Mouse (Mus musculus): ENCODE results near the gene Mapk13.
"Not testable (repeated sequence)": the region's sequence is repeated elsewhere in the genome, so short reads cannot be mapped to it uniquely, and the experiment has no call there.

The Mapk13 gene

DNA sequence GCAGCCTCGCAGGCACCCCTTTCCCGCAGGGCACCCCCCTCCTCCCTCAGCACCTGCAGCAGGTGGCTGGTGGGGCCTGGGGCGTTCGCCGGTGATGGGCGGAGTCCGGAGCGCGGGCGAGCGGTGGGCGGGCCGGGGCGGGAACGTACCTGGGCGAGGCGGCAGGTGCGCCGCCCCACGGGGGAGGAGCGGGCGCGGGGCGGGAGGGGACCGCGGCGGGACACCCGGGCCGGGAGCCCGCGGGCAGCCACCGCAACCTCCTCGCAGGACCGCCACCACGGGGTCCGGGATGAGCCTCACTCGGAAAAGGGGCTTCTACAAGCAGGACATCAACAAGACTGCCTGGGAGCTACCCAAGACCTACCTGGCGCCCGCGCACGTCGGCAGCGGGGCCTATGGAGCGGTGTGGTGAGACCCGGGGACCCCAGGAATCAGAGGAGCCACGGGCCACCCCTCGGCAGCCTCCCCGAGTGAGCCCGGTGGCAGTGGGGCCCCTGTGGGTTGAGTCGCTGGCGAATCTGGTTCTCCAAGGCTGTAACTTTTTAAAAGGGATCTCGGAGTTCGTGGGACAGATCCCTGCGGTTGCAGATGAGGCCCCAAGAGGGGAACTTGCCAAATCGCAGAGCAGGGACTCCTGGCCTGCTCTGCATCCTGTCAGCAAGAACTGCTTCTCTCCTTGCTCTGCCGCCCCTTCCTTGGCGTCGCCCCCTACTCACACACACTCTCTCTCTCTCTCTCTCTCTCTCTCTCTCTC is at the start of gene Mapk13:
Gene Mapk13 (plus strand): TSS at position 177 of the 754 bp plus-strand sequence.
- DNase-seq (ENCODE audit: low read depth) = peak; percentile 38

DNA sequence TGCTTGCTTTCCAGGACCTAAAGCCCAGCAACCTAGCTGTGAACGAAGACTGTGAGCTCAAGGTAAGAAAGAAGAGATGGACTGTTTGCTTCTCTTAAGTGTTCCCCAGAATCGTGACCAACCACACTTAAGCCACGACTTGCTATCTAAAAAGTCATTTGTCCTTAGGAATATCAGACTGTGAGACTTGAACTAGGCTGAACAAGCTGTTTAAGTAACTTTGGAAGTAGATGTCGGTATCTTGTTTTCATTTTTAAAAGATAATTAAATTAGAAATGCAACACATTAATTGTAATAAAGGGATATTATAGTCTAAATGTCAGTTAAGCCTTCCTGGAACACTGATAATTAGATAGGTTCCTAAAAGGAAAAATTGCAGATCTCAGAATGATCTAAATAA is 43.3 kb upstream of the Mapk13 start, which contains the start of gene AC170998.1:
Gene AC170998.1 (plus strand): TSS at position 301 of the 400 bp plus-strand sequence.
- DNase-seq (ENCODE audit: low read depth) = no peak

DNA sequence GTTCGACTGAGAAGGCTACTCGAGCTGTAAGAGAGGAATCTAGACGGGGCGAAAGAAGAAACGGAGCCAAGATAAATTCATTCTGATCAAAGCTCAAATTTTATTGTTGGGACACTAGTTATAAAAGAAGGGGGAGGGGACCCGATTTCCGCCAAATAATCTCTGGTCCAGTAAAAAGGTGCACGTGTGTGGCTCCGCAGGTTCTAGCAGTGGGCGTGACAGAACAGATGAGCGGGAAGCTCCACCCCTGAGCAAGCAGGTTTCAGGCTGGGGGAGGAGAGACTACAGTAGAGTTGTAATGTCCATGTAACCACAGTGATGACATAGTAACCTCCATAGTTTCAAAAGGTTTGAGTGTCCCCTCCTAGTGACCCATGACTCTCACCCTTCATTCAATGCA is 41.6 kb upstream of the Mapk13 start:
- not testable (repeated sequence) for DNase-seq (ENCODE audit: low read depth)

DNA sequence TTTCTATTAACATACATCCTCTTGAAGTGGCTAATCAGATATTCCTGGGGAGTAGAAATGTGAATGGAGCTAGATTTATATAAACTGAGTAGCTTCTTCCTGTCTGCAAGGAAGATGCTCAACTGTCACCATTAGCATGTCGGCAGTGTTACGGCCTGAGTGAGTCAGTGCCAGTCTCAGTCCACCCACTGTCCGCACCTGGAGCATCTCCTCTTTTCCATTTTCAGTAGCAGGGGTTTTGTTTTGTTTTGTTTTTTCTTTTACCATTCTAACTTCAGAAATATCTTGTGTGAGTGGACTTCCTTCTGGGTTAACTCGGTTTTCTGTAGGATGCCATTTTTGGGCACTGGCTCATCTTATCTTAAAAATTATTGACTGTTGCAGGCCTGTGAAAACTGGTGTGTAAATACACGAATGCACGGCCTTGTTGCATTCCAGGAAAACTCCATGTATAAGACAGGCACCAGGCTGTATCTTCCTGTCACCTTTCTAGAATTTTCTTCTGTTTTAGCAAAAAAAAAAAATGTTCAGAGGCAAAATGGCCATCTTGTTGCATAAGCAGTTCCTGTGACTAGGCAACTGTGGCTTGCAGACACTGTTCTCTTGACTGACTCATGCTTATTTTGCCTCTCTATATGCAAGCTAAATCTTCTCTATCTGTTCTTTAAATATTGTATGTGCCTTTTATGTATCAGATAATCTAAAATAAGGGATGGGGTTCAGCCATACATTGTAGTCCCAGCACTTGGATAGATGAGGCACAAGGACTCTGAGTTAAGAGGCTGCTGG is 33.6 kb upstream of the Mapk13 start:
- no peak for DNase-seq (ENCODE audit: low read depth)

DNA sequence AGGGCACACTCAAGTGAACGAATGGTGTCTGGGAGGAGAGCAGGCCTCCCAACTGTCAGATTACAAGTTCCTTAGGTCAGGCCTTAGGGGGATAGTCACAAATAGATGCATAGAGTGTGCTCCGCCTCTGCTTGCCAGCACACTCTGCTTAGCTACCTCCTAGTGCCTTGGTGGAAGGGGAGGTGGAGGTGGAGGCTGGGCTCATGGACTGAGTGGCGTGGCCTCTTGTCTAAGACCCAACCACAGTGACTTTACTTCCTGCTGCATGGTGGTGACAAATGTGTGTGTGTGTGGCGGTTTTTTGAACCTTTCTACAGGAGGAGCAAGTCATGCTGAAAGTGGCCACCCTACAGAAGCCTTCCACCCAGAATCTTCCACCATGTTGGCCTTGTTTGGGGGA is 32.6 kb upstream of the Mapk13 start:
- peak; percentile 25 for DNase-seq (ENCODE audit: low read depth)

DNA sequence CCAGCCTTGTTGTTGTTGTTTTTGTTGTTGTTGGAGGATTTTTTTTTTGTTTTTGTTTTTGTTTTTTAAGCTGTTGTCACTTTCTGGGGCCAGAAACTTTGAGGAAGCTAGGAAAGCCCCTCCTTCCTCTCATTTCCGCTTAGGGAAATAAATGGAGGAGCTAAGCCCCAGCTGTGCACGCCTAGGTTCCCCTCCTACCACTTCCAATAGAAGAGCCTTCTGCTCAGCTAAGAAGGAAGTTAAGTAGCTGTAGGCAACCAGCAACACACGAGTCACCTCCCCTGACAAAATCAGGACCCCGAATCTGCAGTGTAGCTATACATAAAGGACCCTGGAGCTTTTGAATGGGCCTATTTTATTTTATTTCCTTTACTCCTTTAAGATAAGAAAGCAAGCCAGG is 31.1 kb upstream of the Mapk13 start:
- DNase-seq (ENCODE audit: low read depth) = no peak

DNA sequence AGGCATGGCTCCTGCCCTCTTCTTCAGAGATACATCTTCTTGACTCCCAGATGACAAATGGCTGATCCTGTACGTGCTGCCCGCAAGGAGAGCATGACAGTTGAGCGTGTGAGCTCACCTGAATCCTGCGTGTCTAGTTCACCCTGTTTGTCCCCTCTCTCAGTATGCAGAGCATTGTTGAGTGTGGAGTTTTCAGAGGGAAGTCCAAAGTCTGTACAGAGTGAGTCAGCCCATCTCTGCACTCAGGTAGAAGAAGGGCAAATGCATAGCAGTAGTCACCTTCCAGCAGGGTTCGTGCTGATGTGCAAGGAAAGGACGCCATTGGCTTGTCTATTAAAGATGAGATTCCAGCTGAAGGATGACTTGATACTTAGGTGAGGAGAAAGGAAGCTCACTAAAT is 29.9 kb upstream of the Mapk13 start:
- DNase-seq (ENCODE audit: low read depth) = no peak

DNA sequence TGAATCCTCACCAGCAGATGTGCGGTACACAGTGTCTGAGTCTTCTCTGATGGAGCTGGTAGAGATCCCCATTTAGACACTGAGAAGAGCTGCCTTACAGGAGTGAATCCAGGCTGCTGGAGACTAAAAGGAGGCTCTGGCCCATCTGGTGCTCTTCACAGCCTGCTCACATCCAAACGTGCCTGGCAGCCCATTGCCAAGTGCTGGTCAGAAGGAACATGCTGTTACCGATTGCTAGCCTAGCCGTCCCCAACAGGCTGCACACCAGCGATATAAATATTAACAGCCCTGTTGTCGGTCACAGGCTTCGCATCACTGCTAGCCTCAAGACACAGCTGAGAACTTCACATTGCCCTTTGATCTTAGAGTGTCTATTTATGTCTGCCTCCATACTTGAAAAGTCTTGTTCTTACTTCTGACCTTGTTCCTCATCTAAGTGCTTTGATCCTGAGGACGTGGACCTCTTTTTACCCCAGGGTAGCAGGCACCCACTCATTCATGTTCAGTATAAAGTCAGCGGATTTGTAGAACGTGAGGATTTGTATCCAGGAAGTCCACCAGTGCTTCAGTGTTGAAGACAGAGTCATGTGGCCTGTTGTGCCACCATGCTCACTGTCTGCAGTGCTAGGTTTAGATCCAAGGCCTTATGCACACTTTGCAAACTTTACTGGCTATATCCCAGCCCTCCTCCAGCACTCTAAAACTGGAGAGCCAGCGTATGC is 25.8 kb upstream of the Mapk13 start:
- no peak for DNase-seq (ENCODE audit: low read depth)

DNA sequence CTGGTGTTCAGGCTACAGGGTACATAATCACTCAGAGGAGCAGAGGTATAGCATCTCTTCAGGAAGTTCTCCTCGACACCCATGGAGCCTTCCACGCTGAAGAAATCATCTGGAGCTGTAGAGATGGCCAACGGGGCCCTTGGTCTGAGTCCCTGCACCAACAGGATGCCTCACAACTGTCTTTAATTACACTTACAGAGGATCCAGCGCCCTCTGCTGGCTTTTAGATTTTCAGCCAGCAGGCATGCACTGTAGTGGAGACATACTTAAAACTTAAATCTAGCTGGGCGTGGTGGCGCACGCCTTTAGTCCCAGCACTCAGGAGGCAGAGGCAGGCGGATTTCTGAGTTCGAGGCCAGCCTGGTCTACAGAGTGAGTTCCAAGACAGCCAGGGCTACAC is 25.2 kb upstream of the Mapk13 start:
- DNase-seq (ENCODE audit: low read depth) = peak; percentile 56

DNA sequence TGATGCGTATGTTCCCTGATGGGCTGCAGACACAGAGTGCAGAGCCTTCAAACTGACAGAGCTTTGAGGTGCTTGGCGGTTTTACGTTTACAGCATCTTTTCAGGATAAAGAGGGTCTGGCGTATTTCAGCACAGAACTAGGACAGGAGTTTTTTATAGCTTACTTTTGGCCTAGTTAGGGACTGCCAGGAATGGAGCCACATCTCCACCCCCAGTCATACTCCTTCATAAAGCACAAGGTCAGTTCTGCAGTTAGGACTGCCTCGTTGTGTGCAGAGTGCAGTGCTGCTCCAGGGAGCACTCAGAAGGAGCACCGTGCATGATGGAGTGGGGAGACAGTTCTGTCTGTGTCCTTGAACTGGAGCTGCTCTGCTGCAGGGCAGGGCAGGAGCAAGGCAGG is 23.3 kb upstream of the Mapk13 start:
- no peak for DNase-seq (ENCODE audit: low read depth)

DNA sequence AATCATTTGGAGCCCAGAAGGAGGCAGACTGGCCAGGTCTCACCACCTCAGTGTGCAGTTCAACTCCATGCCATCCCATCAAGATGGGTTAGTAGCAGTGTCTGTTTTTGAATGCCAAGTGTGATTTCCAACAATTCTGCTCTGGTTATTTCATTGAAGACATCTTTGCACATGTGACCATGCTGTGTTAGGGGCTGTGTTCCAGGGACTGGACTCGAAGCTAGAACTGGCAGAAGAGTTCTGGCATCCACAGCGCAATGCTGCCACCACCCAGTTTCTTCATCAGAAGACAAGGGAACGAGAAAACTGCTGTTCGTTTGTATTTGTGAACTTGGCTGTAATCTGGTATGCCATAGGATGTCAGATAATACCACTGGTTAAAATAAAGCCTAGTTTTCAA is 21.1 kb upstream of the Mapk13 start:
- no peak for DNase-seq (ENCODE audit: low read depth)

DNA sequence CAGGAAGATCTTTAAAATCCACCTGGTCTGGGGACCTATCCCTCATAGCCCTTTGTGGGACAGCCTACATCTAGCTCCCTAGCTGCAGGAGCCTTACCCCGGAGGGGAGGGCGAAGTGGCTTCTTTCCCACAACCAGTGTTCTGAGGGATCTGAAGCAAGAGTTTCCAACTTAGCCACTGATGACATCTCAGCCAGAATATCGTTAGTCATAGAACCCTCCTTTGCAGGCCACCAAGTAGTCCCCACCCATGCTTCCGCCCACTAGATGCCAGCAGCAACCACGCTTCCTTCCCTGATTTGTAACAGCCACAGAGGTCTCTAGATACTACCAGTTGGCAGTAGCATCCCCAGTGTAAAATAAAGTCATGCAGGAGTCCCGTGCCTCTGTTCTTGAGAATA is 18.5 kb upstream of the Mapk13 start:
- no peak for DNase-seq (ENCODE audit: low read depth)

DNA sequence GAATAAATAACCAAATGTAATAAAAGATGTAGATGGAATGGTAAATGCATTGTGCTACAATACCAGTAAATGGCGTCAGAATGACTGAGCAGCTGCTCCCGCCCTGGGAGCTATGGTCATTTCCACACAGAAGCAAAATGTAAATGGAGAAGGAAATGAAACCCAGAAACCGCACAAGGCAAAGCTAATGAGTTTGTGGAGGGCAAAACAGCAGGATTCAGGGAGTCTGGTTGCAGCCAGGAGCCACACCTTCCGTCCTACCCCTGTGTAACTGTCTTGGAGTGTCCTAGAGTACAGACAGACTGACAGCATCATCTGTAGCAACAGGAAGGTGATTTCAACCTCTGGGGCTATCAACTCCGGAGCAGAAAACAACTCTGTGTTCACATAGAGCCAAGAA is 12.7 kb upstream of the Mapk13 start:
- no peak for DNase-seq (ENCODE audit: low read depth)

DNA sequence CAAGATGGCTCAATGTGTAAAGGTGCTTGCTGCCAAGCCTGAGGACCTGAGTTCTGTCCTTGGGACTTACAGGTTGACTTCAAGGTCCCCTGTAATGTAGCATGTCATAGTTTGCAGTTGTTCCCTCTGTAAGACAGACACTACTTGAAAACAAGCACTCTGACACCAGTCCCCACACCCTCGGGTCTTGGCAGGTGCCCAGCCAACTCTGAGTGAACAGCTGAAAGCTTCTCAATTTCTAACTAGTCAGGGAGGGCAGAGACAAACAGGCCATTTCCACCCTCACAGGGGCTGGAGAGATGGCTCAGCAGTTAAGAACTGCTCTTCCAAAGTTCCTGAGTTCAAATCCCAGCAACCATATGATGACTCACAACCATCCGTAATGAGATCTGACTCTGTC is 11.6 kb upstream of the Mapk13 start:
- DNase-seq (ENCODE audit: low read depth) = no peak

DNA sequence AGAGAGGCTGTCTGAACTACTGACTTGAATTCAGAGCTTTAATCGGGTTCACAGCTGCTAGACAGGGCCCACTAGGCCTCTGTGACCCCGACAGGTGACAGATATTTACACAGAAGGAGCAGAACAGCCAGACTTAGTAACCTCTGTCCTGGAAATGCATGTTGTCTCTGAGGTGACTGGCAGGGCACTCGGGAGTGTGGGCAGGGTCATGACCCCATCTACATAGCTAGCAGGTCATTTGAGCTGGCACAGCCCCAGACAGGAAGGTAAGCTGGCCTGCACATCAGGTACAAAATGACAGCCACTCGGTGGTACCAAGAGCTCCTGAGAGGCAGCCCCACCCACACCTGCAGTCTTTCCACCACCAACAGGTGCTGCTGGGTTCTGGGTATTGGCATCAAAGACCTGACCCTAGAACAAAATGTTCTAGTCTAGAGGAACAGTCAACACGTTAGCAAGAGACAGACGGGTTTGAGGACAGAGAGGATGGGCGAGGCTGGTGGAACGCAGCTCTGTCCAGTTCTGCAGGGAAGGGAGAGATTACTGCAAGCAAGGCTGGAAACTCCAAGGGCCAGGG is 8.3 kb upstream of the Mapk13 start:
- no peak for DNase-seq (ENCODE audit: low read depth)

DNA sequence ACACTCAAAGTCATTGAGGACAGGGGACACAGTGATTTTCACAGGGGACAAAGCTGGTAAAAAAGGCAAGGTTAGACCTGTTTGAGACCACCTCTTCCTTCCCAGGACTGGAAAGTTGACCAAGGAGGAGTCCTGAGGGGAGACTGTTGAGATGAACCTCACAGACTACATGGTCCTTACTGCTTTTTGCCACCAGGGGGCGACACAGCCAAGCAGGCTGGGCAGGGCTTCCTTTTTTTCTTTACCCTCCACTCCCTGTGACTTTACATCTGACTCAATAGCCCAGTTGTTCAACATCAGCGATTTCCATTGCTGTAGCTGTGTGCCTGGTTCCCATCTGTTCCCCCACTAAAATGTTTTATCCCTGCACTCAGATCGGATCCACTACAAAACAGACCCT is 7.2 kb upstream of the Mapk13 start:
- peak; percentile 81 for DNase-seq (ENCODE audit: low read depth)

DNA sequence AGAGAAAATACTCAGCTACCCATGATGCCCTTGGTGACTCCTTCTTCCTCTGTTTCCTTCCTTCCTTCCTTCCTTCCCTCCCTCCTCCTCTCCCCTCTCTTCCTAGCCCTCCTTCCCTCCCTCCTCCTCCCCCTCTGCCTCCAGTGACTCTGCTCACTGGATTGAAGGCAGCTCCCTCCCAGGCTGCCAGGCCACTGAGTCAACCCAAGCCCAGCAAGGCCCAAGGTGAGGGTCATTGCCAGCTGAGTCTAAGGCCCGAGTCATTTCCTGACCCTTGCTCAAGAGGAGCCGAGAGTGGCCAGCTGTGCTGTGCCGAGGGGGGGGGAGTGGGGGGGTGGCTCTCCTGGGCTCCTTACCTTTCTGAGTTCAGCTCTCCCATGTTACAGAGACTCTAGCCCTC is 2.9 kb upstream of the Mapk13 start:
- DNase-seq (ENCODE audit: low read depth) = no peak

DNA sequence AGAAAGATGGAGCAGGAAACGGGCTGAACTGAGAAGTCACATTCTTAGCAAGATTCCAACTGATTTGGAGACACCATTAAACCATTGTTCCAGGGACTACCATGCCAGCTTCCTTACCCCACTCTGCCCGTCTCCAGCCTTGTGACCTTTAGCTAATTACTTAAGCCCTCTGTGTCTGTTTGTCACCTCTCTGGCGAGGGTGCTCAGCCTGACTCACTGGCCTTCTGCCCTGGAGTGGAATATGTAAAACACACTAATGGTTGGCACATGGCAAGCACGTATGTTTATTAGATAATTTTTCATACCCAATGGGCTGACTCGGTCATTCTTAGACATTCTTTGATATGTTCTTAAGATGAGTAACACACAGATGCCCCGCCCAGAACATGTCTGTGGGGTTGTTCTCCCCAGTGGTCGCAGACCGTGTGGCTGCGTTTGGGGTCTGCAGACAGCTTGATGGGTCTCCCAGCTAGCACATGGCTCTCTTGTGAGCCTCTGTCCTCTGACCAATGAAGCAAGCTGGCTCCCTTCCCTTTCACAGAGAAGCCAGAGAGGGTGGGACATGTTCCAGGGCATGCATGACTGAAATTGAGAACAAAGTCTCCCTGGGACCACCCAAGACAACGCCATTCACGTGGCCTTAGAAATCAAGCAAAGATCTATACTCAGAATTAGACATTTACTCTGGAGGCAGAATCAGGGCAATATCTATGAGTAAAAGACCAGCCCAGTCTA is 2.1 kb upstream of the Mapk13 start:
- no peak for DNase-seq (ENCODE audit: low read depth)

DNA sequence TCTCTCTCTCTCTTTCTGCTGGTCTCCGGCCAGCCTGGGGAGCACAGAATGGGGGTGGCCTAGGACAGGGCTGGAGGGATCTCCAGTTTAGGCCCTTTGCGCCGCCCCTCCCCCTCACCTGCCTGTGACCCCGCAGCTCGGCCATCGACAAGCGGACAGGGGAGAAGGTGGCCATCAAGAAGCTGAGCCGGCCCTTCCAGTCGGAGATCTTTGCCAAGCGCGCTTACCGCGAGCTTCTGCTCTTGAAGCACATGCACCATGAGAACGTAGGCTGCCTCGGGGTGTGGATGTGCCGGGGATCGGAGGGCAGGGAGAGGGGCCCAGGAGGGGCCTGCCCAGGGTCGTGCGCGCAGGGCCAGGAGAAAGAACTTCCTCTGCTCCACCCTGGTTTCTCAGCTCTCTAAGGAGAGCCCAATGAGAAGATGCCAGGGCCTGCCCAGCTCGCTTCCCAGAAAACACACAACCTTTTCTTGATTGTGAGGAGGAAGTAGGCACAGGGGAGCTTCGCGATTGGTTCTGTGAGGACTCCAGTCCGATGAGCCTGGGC is 851 bp downstream of the Mapk13 start:
- DNase-seq (ENCODE audit: low read depth) = peak; percentile 27

DNA sequence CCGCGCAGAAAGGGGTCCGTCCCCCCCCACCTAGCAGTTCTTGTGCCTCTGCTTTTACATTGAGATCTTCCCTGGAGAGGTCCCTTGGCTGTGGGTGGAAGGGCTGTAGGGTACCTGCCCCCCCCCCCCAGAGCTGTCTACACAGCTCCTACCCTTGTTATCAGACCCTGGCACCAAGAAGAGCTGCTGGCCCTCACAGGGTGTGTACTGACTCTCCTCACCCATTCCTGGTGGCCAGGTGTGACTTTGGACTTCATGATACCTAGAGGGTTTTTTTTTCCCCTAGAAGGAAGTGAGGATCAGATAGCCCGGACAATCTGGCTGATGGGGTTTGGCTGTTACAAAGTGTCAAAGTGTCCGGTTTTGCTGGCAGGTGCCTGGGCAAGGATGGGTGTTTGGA is 2.2 kb downstream of the Mapk13 start:
- DNase-seq (ENCODE audit: low read depth) = no peak

DNA sequence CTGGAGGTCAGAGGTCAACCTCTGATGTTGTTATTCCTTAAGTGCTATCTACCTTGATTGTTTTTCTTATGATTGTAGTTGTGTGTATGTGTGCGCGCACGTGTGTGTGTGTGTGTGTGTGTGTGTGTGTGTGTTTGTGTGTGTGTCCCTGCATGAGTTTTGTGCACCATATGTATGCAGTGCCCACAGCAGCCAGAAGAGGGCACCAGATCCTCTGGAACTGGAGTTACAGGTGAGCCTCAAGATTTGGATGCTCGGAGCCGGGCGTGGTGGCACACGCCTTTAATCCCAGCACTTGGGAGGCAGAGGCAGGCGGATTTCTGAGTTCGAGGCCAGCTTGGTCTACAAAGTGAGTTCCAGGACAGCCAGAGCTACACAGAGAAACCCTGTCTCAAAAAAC is 5.2 kb downstream of the Mapk13 start:
- not testable (repeated sequence) for DNase-seq (ENCODE audit: low read depth)

Data from naive thymus-derived CD4-positive, alpha-beta T cell, adult 2 months (primary cell).